Mouse (Mus musculus): ENCODE measurements around the gene Spag9. TPM values are rescaled to one million over a fixed set of nuclear protein-coding genes. Genes with fewer than 3 reads are reported as not detected.

Spag9 gene
- polyA plus RNA-seq, 1 experiment from 2014 or later = 30.7 TPM

DNA sequence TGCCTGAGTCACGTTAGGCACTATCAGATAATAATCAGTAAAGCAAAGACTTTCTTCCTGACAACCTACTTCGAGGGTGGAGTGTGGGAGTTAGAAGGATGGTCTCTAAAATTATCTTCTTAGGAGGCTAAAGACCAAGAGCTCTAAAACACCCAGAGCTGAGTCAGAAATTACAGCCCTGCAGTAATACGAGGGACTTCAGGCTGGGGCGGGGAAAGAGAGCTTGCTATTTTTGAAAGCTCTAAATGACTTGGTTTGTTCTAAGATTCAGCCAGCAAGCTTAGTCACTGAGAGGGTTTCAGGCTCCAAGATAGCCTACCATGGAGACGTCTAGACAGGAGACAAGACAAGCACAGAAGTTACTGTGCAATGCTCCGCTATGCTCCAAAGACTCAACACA lies 30.5 kb upstream of the Spag9 start:
- Histone ChIP-seq H3K36me3 (0 out of 2 replicates have a peak, but pooled peaks cover 15% of the 10 kb centered on the region), H3K4me2 (replicated peaks) (no peak overlapping the region), H3K27me3 (replicated peaks) (no peaks in the 10 kb centered on the region), H3K27ac (no peak overlapping the region), H3K4me1 (replicated peaks) (0 out of 2 replicates have a peak, but pooled peaks cover 4% of the 10 kb centered on the region), H3K9me3 (no peaks in the 10 kb centered on the region), H3K4me3 (replicated peaks) (no peak overlapping the region), H3K9ac (0 out of 2 replicates have a peak overlapping the region, but pooled peaks have one; percentile 3)
- no peak for ATAC-seq
- 79% methylated on average over 6 of the region's 6 CpGs for WGBS

DNA sequence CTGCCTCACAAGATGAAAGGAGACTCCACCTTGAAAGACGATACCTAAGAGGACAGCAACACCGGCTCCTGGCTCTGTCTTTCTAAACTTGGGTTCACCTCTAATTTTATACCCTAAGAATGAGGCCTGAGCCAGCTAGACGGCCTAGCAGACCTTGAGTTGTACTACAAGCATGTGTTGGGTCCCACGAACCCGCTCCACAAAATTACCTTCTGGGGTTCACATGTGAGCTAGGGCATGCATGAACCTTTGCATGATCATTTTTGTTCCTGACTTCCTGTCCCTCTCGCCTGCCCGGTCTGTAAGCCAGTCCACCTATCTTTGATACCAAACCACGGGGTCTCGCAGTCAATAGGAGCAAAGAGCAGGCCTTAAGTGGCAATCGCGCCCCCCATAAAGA lies 28.5 kb upstream of the Spag9 start:
- 1% methylated on average over 11 of the region's 11 CpGs for WGBS
- peak overlapping the region; percentile 75 for H3K4me3 ChIP-seq (replicated peaks)
- H3K27ac ChIP-seq = peak overlapping the region; percentile 63
- 0 out of 2 replicates have a peak, but pooled peaks cover 4% of the 10 kb centered on the region for H3K4me1 ChIP-seq (replicated peaks)
- H3K9me3 ChIP-seq = no peaks in the 10 kb centered on the region
- H3K27me3 ChIP-seq (replicated peaks) = no peaks in the 10 kb centered on the region
- ATAC-seq = peak; percentile 11; the same call in 1 of the 2 replicates
- 0 out of 2 replicates have a peak, but pooled peaks cover 6% of the 10 kb centered on the region for H3K36me3 ChIP-seq
- peak overlapping the region; percentile 77 for H3K4me2 ChIP-seq (replicated peaks)
- H3K9ac ChIP-seq = peak overlapping the region; percentile 68

DNA sequence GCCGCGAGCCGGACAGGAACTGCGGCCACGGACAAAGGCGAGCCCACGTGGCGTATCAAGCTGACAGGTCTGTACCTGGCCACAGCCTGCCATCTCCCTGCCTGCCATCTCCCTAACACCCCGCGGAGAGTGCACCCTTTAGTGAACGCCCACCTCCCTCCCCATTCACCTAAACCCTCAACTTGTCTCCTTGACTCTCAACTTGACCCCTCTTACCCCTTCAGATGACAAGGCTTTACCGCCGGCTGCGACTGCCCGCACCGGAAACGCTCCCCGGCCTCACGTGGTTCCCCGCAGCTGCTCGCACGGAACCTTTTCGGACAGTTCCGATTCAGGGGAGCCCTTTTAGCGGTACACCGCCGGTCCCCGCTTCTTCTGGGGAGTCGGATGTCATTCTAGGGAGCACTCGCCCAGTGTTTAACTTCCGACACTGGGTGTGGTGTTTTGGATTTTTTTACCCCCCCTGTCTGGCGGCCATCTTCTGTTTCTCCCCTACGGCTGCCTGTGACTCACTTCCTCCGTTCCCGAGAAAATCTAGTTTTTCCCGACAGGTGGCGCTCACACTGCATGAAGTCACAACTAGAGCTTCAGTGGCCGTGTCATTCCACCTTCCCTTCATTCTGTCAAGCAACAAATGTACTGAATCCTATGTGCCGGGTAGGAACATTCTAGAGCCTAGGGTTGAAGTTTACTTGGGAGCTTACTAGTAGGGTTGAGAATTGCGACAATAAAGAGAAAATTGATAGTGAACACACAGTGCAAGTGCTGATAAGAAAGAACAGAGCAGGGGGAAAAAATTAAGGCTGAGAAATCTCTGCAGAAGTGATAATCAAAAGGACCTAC lies 27.7 kb upstream of the Spag9 start, which contains the start of the genes Gm20390 and Nme1:
Gene Gm20390, minus strand, starts transcription at position 289 of the 843 bp plus-strand sequence.
Gene Nme1, minus strand, starts transcription at position 517 of the 843 bp plus-strand sequence.
- WGBS = under 1% methylated on average over 40 of the region's 40 CpGs
- Histone ChIP-seq H3K27me3 (replicated peaks) (no peaks in the 10 kb centered on the region), H3K4me2 (replicated peaks) (peak within 1 kb of the TSS; percentile 77), H3K36me3 (0 out of 2 replicates have a peak, but pooled peaks cover 2% of the 10 kb centered on the region), H3K9ac (peak within 1 kb of the TSS; percentile 68), H3K4me1 (replicated peaks) (0 out of 2 replicates have a peak, but pooled peaks cover 4% of the 10 kb centered on the region), H3K4me3 (replicated peaks) (peak within 1 kb of the TSS; percentile 75), H3K27ac (peak within 1 kb of the TSS; percentile 63), H3K9me3 (no peaks in the 10 kb centered on the region)
- ATAC-seq = peak; percentile 97

DNA sequence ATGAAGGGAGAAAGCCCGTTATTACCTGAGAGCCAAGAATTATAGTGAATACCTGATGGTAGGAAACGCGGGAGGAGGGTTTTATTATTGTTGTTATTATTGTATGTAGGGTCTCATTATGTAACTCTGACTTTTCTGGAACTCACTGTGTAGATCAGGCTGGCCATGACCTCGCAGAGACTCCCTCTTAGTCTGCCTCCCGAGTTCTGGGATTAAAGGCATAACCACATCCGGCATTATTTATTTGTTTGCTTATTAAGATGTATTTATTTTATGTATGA lies 27.1 kb upstream of the Spag9 start:
- Histone ChIP-seq H3K36me3 (0 out of 2 replicates have a peak, but pooled peaks cover 2% of the 10 kb centered on the region), H3K4me2 (replicated peaks) (peak overlapping the region; percentile 50), H3K9me3 (no peaks in the 10 kb centered on the region), H3K4me3 (replicated peaks) (peak overlapping the region; percentile 75; the same call in 1 of the 2 replicates), H3K9ac (no peak overlapping the region), H3K27me3 (replicated peaks) (no peaks in the 10 kb centered on the region), H3K27ac (no peak overlapping the region; the same call in 1 of the 2 replicates), H3K4me1 (replicated peaks) (0 out of 2 replicates have a peak, but pooled peaks cover 4% of the 10 kb centered on the region)
- no peak for ATAC-seq
- WGBS = 44% methylated on average over 6 of the region's 6 CpGs

DNA sequence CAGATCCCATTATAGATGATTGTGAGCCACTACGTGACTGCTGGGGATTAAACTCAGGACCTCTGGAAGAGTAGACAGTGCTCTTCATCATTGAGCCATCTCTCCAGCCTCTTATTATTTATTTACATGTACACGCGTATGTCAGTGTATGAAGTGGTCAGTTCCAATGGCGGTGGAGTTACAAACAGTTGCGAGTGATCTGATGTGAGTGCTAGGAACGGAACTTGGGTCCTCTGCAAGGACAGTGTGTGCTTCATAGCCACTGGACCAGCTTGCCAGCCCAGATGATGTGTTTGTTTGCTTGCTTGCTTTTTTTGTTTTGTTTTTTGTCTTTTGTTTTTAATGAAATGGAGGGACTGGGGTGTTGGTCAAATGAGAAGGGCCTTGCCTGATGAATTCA lies 26.7 kb upstream of the Spag9 start:
- 91% methylated on average over 6 of the region's 6 CpGs for WGBS
- 0 out of 2 replicates have a peak, but pooled peaks cover 4% of the 10 kb centered on the region for H3K4me1 ChIP-seq (replicated peaks)
- H3K4me3 ChIP-seq (replicated peaks) = no peak overlapping the region

DNA sequence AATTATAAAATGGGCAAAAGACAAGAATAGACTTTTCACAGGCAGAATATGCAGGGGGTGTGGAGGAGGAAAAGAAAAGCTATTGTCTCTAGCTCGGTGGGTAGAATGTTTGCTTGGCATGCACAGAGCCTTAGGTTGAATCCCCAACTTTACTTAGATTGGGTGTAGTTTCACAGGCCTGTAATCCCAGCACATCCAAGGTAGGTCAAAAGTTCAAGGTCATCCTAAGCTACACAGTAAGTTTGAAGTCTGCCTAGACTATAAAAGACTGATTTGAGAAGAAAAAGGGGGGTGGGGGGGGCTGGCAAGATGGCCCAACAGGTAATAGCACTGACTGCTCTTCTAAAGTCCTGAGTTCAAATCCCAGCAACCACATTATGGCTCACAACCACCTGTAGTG lies 26.1 kb upstream of the Spag9 start:
- Histone ChIP-seq H3K27me3 (replicated peaks) (no peaks in the 10 kb centered on the region), H3K9me3 (no peaks in the 10 kb centered on the region), H3K4me1 (replicated peaks) (0 out of 2 replicates have a peak, but pooled peaks cover 4% of the 10 kb centered on the region), H3K27ac (no peak overlapping the region), H3K4me3 (replicated peaks) (no peak overlapping the region), H3K9ac (no peak overlapping the region), H3K36me3 (0 out of 2 replicates have a peak, but pooled peaks cover 2% of the 10 kb centered on the region), H3K4me2 (replicated peaks) (no peak overlapping the region)
- 61% methylated on average over 1 of the region's 1 CpGs for WGBS
- ATAC-seq = no peak

More for the DNA sequence above, 26.7 kb upstream of the Spag9 start:
- H3K4me2 ChIP-seq (replicated peaks) = peak overlapping the region; percentile 50; the same call in 1 of the 2 replicates
- ATAC-seq = no peak
- 0 out of 2 replicates have a peak, but pooled peaks cover 2% of the 10 kb centered on the region for H3K36me3 ChIP-seq
- H3K27me3 ChIP-seq (replicated peaks) = no peaks in the 10 kb centered on the region
- H3K27ac ChIP-seq = no peak overlapping the region
- H3K9ac ChIP-seq = no peak overlapping the region
- no peaks in the 10 kb centered on the region for H3K9me3 ChIP-seq

DNA sequence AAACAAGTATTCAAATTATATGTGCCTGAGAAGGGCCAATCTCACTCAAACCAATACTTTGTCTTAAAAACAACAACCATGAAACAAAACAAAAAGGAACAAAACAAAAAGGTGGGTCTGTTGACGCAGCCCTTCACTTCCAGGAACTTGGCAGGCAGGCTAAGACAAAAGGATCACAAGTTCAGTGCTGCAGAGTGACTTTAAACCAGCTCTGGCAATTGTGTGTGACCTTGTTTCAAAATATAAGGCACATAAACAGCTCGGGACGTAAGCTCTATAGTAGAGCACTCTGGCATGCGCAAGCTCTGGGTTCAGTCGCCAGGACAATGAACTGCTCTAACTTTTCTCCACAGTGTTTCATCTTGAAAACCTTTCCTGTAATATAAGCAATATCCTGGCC lies 22.9 kb upstream of the Spag9 start:
- 87% methylated on average over 5 of the region's 5 CpGs for WGBS
- Histone ChIP-seq H3K9ac (no peak overlapping the region), H3K27ac (no peak overlapping the region), H3K9me3 (no peaks in the 10 kb centered on the region), H3K4me1 (replicated peaks) (no peaks in the 10 kb centered on the region), H3K27me3 (replicated peaks) (no peaks in the 10 kb centered on the region), H3K36me3 (no peaks in the 10 kb centered on the region), H3K4me3 (replicated peaks) (no peak overlapping the region), H3K4me2 (replicated peaks) (no peak overlapping the region)
- ATAC-seq = no peak

DNA sequence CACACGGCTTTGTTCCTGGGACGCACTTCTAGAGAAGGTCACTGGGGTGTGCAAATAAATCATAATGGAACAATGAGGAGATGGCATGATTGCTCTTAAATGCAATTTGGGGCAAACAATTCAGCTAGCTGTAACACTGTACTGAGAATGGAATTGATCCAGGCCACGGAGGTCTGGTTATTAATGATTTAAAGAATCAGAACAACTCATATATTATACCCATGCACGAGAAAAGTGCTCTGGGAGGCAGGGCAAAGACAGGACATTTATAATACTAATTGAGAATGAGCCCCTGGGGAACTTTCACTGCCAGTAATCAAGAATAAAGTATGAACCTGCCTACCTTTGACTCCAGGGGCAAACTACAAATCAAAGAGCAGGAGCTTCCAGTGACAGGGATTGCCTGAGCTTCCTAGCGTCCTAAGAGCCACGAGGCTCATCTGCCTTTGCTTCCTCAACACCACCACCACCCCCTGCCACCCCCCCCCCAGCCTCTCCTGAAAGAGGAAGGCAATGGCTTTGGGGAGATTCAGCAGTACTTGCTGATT lies 16.3 kb upstream of the Spag9 start:
- Histone ChIP-seq H3K9ac (no peak overlapping the region), H3K27me3 (replicated peaks) (no peaks in the 10 kb centered on the region), H3K36me3 (no peaks in the 10 kb centered on the region), H3K4me1 (replicated peaks) (no peaks in the 10 kb centered on the region), H3K9me3 (no peaks in the 10 kb centered on the region), H3K4me3 (replicated peaks) (no peak overlapping the region), H3K27ac (no peak overlapping the region), H3K4me2 (replicated peaks) (no peak overlapping the region)
- 32% methylated on average over 6 of the region's 6 CpGs for WGBS
- ATAC-seq = no peak

DNA sequence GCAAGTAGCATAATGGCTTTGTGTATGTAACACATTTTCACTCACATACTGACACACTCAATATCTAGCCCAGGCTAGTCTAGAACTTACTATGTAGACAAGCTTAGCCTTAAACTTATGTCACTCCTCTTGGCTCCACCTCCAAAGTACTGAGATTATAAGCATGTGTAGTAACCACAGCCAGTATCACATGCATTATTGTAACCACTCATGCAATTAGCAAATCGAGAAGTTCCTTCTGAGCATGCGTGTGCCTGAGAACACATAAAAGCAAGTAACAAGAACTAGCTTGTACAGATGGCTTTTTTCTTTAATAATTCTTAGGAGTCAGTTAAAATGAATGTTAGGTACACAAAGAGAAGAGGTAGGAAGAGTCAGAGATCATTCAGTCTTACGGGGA lies 11.3 kb upstream of the Spag9 start:
- no peaks in the 10 kb centered on the region for H3K4me1 ChIP-seq (replicated peaks)
- no peaks in the 10 kb centered on the region for H3K9me3 ChIP-seq
- no peak for ATAC-seq
- H3K9ac ChIP-seq = no peak overlapping the region
- WGBS = 91% methylated on average over 3 of the region's 3 CpGs
- no peaks in the 10 kb centered on the region for H3K27me3 ChIP-seq (replicated peaks)
- no peak overlapping the region for H3K4me2 ChIP-seq (replicated peaks)
- no peak overlapping the region for H3K27ac ChIP-seq
- H3K36me3 ChIP-seq = no peaks in the 10 kb centered on the region
- H3K4me3 ChIP-seq (replicated peaks) = no peak overlapping the region

DNA sequence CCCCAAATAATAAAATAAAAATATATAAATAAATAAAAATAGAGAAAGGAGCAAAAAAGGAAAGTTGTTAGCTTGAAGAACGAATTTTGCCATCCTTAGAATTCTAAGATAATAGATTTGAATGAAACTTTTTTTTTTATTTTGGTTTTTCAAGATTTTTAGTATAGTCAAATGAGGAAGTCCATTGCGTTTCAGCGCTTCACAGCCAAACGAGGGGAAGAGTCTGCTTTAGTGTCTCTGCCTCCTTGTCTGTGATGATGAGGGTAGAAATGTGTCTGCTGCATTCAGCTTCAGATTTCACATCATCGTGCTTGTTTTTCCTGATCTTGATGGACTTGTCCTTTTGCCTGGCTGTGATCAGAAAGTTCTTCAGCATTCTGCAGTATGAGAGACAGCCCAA lies 10.6 kb upstream of the Spag9 start:
- WGBS = 85% methylated on average over 5 of the region's 5 CpGs
- H3K27me3 ChIP-seq (replicated peaks) = no peaks in the 10 kb centered on the region
- ATAC-seq = no peak
- H3K4me3 ChIP-seq (replicated peaks) = no peak overlapping the region
- no peak overlapping the region for H3K9ac ChIP-seq
- H3K27ac ChIP-seq = no peak overlapping the region
- no peaks in the 10 kb centered on the region for H3K4me1 ChIP-seq (replicated peaks)
- no peaks in the 10 kb centered on the region for H3K9me3 ChIP-seq
- no peak overlapping the region for H3K4me2 ChIP-seq (replicated peaks)
- no peaks in the 10 kb centered on the region for H3K36me3 ChIP-seq

DNA sequence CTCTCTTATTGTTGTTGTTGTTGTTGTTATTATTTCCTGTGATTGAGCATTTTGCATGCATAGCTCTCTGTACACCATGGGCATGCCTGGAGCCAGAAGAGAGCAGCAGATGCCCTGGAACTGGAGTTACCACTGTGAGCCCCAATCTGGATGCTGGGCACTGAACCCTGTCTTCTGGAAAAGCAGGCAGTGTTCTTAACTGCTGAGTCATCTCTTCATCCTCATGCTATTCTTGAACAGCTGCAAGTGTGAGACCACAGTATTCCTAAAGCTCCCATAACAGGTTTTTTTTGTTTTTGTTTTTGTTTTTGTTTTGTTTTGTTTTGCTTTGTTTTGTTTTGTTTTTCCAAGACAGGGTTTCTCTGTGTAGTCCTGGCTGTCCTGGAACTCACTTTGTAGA lies 9.6 kb upstream of the Spag9 start:
- Histone ChIP-seq H3K4me3 (replicated peaks) (no peak overlapping the region), H3K4me2 (replicated peaks) (no peak overlapping the region), H3K9me3 (no peaks in the 10 kb centered on the region), H3K36me3 (no peaks in the 10 kb centered on the region), H3K27ac (no peak overlapping the region), H3K9ac (no peak overlapping the region), H3K4me1 (replicated peaks) (no peaks in the 10 kb centered on the region), H3K27me3 (replicated peaks) (no peaks in the 10 kb centered on the region)
- ATAC-seq = no peak

DNA sequence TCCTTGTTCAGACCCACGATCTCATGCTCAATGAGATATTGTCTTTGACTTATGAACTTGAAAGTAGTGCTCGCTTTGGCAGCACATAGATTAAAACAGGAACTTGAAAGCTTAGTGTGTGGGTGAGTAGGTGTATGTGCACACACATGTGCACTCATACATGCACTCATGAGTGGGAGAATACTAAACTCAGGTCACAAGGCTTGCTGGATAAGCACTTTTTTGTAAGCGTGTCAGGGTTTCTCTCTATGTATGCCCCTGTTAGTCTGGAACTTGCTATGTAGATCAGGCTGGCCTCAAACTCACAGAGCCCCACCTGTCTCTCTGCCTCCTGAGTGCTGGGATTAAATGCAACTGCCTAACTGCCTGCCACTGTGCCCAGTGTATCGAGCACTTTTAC lies 8.9 kb upstream of the Spag9 start:
- H3K9me3 ChIP-seq = no peaks in the 10 kb centered on the region
- ATAC-seq = no peak
- 85% methylated on average over 4 of the region's 4 CpGs for WGBS
- H3K27me3 ChIP-seq (replicated peaks) = no peaks in the 10 kb centered on the region
- H3K9ac ChIP-seq = no peak overlapping the region
- H3K4me2 ChIP-seq (replicated peaks) = no peak overlapping the region
- 0 out of 2 replicates have a peak overlapping the region, but pooled peaks have one; percentile 33 for H3K27ac ChIP-seq
- H3K4me1 ChIP-seq (replicated peaks) = no peaks in the 10 kb centered on the region
- no peaks in the 10 kb centered on the region for H3K36me3 ChIP-seq
- no peak overlapping the region for H3K4me3 ChIP-seq (replicated peaks)
